Mouse (Mus musculus) forebrain, embryonic 13.5 days (tissue): Measurements from ENCODE around the gene Ager. TPM values are rescaled to one million over a fixed set of nuclear protein-coding genes. Genes with fewer than 3 reads are reported as not detected.

Experiments used
- ATAC-seq: fragments of 200-750 bp; cut with Nextera tagmentation; 2 replicates; pipeline ENCODE4 v1.8.0; 2017
- H3K27ac ChIP-seq: fragments of 300-500 bp; sonication (generic); 2 replicates; pipeline ENCODE4 v1.5.1; 2015; ENCODE audit warnings: inconsistent platforms, mild to moderate bottlenecking, moderate library complexity
- H3K27me3 ChIP-seq: fragments of 300-500 bp; sonication (generic); 2 replicates; pipeline ENCODE4 v1.6.1; 2015; ENCODE audit warnings: mild to moderate bottlenecking, inconsistent platforms
- H3K36me3 ChIP-seq: fragments of 300-500 bp; sonication (generic); 2 replicates; pipeline ENCODE4 v1.6.1; 2015; ENCODE audit warnings: mild to moderate bottlenecking, inconsistent platforms; ENCODE audit not compliant: poor library complexity, severe bottlenecking
- H3K4me1 ChIP-seq: fragments of 300-500 bp; sonication (generic); 2 replicates; pipeline ENCODE4 v1.6.1; 2015; ENCODE audit warnings: inconsistent platforms
- H3K4me2 ChIP-seq: fragments of 300-500 bp; sonication (generic); 2 replicates; pipeline ENCODE4 v1.6.1; 2015; ENCODE audit warnings: inconsistent platforms, mild to moderate bottlenecking, moderate library complexity
- H3K4me3 ChIP-seq: fragments of 300-500 bp; sonication (generic); 2 replicates; pipeline ENCODE4 v1.5.1; 2015; ENCODE audit warnings: mild to moderate bottlenecking, inconsistent platforms
- H3K9ac ChIP-seq: fragments of 300-500 bp; sonication (generic); 2 replicates; pipeline ENCODE4 v1.6.1; 2015; ENCODE audit warnings: mild to moderate bottlenecking, inconsistent platforms
- H3K9me3 ChIP-seq: fragments of 300-500 bp; sonication (generic); replicated peaks from 2 replicates; pipeline ENCODE4 v1.6.1; 2016; ENCODE audit warnings: inconsistent platforms
- WGBS: fragments of 180-500 bp; shearing (Covaris S2); methylation state at CpG from one replicate; pipeline ENCODE4 v1.1.7; 2015; 5-methylcytosine and 5-hydroxymethylcytosine counted together
- polyA plus RNA-seq: library from polyadenylated mRNA; unstranded; fragments of >200 nt; fragmentation: Nextera tagmentation; extraction: Ambion mirVana; gene quantifications from 2 replicates; pipeline ENCODE4 v1.2.1, GENCODE M21; 2015

Ager gene
- polyA plus RNA-seq, 1 experiment from 2014 or later = 2.5 TPM

DNA sequence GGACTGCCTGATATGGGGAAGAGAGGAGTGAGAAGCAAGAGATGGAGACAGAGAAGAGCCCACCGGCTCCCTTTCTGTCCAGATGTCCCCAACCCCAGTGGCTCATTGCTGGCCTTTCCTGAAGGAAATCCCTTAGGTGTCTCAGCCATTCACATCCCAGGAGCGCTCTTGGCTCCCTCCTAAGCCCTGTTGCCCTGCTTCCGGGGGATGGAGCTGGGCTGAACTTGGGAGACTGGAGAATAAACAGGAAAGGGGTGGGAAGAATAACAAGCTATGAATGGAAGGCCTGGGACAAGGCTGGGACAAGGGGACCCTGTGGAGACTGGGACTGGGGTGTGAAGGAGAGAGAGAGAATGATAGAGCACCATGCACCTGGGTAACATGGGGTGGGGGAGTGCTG, 32.9 kb upstream of the Ager start:
- Histone ChIP-seq H3K9ac (0 out of 2 replicates have a peak overlapping the region, but pooled peaks have one; percentile 22), H3K4me1 (no peaks in the 10 kb centered on the region), H3K36me3 (no peaks in the 10 kb centered on the region), H3K4me2 (no peak overlapping the region), H3K9me3 (no peaks in the 10 kb centered on the region; the same call in 1 of the 2 replicates), H3K27me3 (peaks cover 7% of the 10 kb centered on the region), H3K27ac (0 out of 2 replicates have a peak overlapping the region, but pooled peaks have one; percentile 27), H3K4me3 (no peak overlapping the region)
- WGBS = 60% methylated on average over 3 of the region's 3 CpGs
- ATAC-seq = no peak

DNA sequence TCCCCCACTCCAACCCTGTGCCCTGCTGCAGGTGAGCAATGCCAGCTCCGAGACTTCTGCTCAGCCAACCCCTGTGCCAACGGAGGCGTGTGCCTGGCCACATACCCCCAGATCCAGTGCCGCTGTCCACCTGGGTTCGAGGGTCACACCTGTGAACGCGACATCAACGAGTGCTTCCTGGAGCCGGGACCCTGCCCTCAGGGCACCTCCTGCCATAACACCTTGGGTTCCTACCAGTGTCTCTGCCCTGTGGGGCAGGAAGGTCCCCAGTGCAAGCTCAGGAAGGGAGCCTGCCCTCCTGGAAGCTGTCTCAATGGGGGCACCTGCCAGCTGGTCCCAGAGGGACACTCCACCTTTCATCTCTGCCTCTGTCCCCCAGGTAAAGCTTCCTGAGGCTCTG, 30.4 kb upstream of the Ager start:
- Histone ChIP-seq H3K27ac (no peak overlapping the region), H3K4me2 (no peak overlapping the region), H3K9ac (no peak overlapping the region), H3K27me3 (peaks cover 7% of the 10 kb centered on the region), H3K36me3 (no peaks in the 10 kb centered on the region), H3K4me3 (no peak overlapping the region), H3K9me3 (no peaks in the 10 kb centered on the region; the same call in 1 of the 2 replicates), H3K4me1 (no peaks in the 10 kb centered on the region)
- ATAC-seq = no peak
- WGBS = 66% methylated on average over 9 of the region's 9 CpGs

- 80% methylated on average over 13 of the region's 13 CpGs for WGBS
- no peaks in the 10 kb centered on the region for H3K4me1 ChIP-seq
- H3K9me3 ChIP-seq = no peaks in the 10 kb centered on the region; the same call in 1 of the 2 replicates
- H3K27ac ChIP-seq = no peak overlapping the region
- no peak overlapping the region for H3K9ac ChIP-seq
- no peaks in the 10 kb centered on the region for H3K36me3 ChIP-seq
- H3K27me3 ChIP-seq = peaks cover 7% of the 10 kb centered on the region
- no peak overlapping the region for H3K4me3 ChIP-seq
- no peak overlapping the region for H3K4me2 ChIP-seq
- no peak for ATAC-seq
These were observed 29.2 kb upstream of the Ager start for GRCm38 (mm10) chr17:34568421-34568820.

DNA sequence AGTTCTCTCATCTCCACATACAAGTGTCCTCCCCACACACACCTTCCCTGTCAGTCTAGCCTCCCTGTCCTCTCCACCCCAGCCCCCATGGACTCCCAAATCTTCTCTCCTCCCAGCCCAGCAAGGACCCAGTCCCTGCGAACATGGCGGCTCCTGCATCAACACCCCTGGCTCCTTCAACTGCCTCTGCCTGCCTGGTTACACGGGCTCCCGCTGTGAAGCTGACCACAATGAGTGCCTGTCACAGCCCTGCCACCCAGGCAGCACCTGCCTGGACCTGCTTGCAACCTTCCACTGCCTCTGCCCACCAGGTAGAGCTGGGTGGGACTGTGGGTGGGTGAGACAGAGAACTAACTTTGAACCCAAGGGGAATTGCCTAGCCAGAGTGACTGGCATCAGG, 27.7 kb upstream of the Ager start:
- Histone ChIP-seq H3K36me3 (no peaks in the 10 kb centered on the region), H3K4me2 (no peak overlapping the region), H3K9ac (no peak overlapping the region), H3K27me3 (peaks cover 7% of the 10 kb centered on the region), H3K4me3 (no peak overlapping the region), H3K4me1 (no peaks in the 10 kb centered on the region), H3K9me3 (no peaks in the 10 kb centered on the region; the same call in 1 of the 2 replicates), H3K27ac (no peak overlapping the region)
- WGBS = 70% methylated on average over 4 of the region's 4 CpGs
- no peak for ATAC-seq

DNA sequence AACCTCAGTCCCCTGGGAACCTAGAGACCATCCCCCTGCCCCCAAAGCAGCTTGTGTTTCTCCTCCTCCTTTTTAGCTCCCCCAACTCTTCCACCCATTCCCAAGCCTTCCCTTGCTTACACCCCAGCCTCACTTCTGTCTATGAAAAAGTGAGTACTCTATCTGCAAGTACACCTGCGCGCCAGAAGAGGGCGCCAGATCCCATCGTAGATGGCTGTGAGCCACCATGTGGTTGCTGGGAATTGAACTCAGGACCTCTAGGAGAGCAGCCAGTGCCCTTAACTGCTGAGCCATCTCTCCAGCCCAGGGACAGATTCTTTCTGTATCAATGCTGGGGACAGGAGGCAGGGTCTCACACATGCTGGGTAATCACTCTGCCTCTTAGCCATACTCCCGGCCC, 25.8 kb upstream of the Ager start:
- no peak for ATAC-seq
- 19% methylated on average over 5 of the region's 5 CpGs for WGBS
- Histone ChIP-seq H3K9me3 (no peaks in the 10 kb centered on the region), H3K36me3 (no peaks in the 10 kb centered on the region), H3K4me3 (no peak overlapping the region), H3K9ac (no peak overlapping the region), H3K4me2 (no peak overlapping the region), H3K27ac (no peak overlapping the region), H3K4me1 (no peaks in the 10 kb centered on the region), H3K27me3 (peaks cover 6% of the 10 kb centered on the region)

DNA sequence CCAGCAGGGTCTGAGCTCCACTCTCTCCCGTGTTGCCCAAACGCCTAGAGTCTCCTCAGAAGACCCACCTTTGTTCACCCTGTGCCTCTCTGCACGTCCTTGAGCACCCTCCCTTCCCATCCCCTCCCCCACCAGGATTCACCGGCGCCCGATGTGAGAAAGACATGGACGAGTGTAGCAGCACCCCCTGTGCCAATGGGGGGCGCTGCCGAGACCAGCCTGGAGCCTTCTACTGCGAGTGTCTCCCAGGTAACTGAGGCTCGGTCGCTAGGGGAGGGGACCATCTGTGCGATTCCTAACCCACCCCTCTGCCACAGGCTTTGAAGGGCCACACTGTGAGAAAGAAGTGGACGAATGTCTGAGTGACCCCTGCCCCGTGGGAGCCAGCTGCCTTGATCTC, 25.3 kb upstream of the Ager start:
- ATAC-seq = no peak
- 9% methylated on average over 15 of the region's 15 CpGs for WGBS

DNA sequence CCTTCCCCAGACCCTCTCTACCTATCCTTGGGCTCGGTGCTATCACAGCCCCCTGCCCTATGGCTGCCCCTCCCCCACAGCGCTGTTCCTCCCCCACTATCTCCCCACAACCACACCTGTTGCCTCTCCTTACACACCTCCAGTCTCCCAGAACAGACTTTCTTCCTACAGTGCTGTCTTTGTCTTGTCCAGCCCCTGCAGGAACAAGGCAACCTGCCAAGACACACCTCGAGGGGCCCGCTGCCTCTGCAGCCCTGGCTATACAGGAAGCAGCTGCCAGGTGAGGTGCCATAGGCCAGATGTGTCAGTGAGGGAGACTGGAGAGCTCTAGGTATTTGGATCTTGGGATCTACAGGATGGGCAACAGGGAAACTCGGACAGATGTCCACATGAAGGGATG, 21.1 kb upstream of the Ager start:
- Histone ChIP-seq H3K9ac (no peak overlapping the region), H3K9me3 (no peaks in the 10 kb centered on the region), H3K4me3 (no peak overlapping the region), H3K27me3 (no peaks in the 10 kb centered on the region), H3K4me1 (no peaks in the 10 kb centered on the region), H3K36me3 (no peaks in the 10 kb centered on the region), H3K4me2 (no peak overlapping the region), H3K27ac (no peak overlapping the region)
- ATAC-seq = no peak
- 79% methylated on average over 5 of the region's 5 CpGs for WGBS

More for the DNA sequence above, 25.3 kb upstream of the Ager start:
- Histone ChIP-seq H3K36me3 (no peaks in the 10 kb centered on the region), H3K27ac (no peak overlapping the region), H3K9ac (no peak overlapping the region), H3K4me3 (no peak overlapping the region), H3K4me2 (no peak overlapping the region), H3K27me3 (peaks cover 2% of the 10 kb centered on the region; the same call in 1 of the 2 replicates), H3K4me1 (no peaks in the 10 kb centered on the region), H3K9me3 (no peaks in the 10 kb centered on the region)

DNA sequence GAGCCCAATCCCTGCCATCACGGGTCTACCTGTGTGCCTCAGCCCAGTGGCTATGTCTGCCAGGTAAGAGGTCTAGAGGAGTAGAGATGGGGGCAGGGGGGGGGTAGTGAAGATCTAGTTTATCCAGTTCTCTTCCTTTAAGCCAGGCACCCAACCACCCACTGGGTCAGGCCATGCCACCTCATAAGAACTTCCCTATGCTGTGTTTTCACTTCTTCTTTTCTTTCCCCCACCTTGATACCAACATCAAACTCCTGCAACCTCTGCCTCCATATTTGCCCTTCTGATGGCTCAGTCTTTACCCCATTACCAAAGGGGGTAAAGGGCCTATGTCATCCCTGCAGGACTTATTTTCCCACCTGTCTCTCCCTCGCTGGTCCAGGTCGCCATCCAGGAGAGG, 19.6 kb upstream of the Ager start:
- Histone ChIP-seq H3K4me1 (no peaks in the 10 kb centered on the region), H3K9me3 (no peaks in the 10 kb centered on the region), H3K4me3 (no peak overlapping the region), H3K27ac (no peak overlapping the region), H3K9ac (no peak overlapping the region), H3K27me3 (no peaks in the 10 kb centered on the region), H3K36me3 (no peaks in the 10 kb centered on the region), H3K4me2 (no peak overlapping the region)
- no peak for ATAC-seq
- WGBS = 92% methylated on average over 3 of the region's 3 CpGs

- Histone ChIP-seq H3K4me2 (no peak overlapping the region), H3K9ac (no peak overlapping the region), H3K27me3 (no peaks in the 10 kb centered on the region), H3K4me1 (peaks cover 12% of the 10 kb centered on the region), H3K27ac (no peak overlapping the region), H3K4me3 (no peak overlapping the region), H3K36me3 (no peaks in the 10 kb centered on the region), H3K9me3 (no peaks in the 10 kb centered on the region)
- WGBS = 90% methylated on average over 12 of the region's 12 CpGs
- no peak for ATAC-seq
These were observed 15.1 kb upstream of the Ager start for GRCm38 (mm10) chr17:34582528-34582927.

DNA sequence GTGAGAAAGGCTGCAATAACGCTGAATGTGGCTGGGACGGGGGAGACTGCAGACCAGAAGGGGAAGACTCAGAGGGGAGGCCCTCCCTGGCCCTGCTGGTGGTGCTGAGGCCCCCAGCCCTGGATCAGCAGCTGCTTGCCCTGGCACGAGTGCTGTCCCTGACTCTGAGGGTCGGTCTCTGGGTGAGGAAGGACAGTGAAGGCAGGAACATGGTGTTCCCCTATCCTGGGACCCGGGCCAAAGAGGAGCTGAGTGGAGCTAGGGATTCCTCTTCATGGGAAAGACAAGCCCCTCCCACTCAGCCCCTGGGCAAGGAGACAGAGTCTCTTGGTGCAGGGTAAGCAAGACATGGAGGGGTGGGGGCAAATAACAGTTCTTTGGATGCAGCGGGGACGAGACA, 14.3 kb upstream of the Ager start:
- peaks cover 20% of the 10 kb centered on the region for H3K4me1 ChIP-seq
- H3K9me3 ChIP-seq = no peaks in the 10 kb centered on the region
- H3K4me3 ChIP-seq = no peak overlapping the region
- no peak overlapping the region for H3K27ac ChIP-seq
- 60% methylated on average over 7 of the region's 7 CpGs for WGBS
- peak overlapping the region; percentile 5; the same call in 1 of the 2 replicates for H3K9ac ChIP-seq
- no peaks in the 10 kb centered on the region for H3K27me3 ChIP-seq
- no peak overlapping the region for H3K4me2 ChIP-seq
- no peak for ATAC-seq
- no peaks in the 10 kb centered on the region for H3K36me3 ChIP-seq

GRCm38 (mm10) chr17:34583819-34584218, 13.8 kb upstream of the Ager start:
- H3K27ac ChIP-seq = no peak overlapping the region
- no peak for ATAC-seq
- WGBS = 87% methylated on average over 8 of the region's 8 CpGs

DNA sequence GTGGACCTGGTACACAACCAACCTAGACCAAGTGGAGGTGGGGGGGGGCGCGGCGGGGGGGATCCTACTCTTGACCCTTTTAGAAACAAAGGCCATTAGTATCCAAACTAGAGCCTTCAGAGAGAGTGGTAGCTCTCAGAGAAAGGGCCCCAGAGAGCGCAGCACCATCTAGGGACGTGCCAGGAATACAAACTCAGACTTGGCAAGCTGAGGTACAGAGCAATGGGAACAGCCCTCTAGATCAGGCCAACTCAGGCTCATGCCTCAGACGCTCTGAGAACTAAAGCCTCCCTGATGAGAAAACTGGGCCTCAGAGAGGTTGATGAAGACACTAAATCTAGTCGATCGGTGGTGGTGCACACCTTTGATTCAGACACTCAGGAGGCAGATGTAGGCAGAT, 12.5 kb upstream of the Ager start:
- 90% methylated on average over 8 of the region's 8 CpGs for WGBS
- H3K4me1 ChIP-seq = peaks cover 35% of the 10 kb centered on the region
- H3K4me3 ChIP-seq = no peak overlapping the region
- no peak overlapping the region for H3K4me2 ChIP-seq
- ATAC-seq = no peak
- H3K36me3 ChIP-seq = no peaks in the 10 kb centered on the region
- H3K27me3 ChIP-seq = no peaks in the 10 kb centered on the region
- no peak overlapping the region for H3K9ac ChIP-seq
- peak overlapping the region; percentile 99; the same call in 1 of the 2 replicates for H3K27ac ChIP-seq
- H3K9me3 ChIP-seq = no peaks in the 10 kb centered on the region

More at GRCm38 (mm10) chr17:34583819-34584218, 13.8 kb upstream of the Ager start:
- Histone ChIP-seq H3K9me3 (no peaks in the 10 kb centered on the region), H3K4me1 (peaks cover 24% of the 10 kb centered on the region), H3K36me3 (no peaks in the 10 kb centered on the region), H3K9ac (peak overlapping the region; percentile 5; the same call in 1 of the 2 replicates), H3K4me3 (no peak overlapping the region), H3K27me3 (no peaks in the 10 kb centered on the region), H3K4me2 (no peak overlapping the region)
